Mouse (Mus musculus): Measurements from ENCODE around the gene Calhm4.

DNA sequence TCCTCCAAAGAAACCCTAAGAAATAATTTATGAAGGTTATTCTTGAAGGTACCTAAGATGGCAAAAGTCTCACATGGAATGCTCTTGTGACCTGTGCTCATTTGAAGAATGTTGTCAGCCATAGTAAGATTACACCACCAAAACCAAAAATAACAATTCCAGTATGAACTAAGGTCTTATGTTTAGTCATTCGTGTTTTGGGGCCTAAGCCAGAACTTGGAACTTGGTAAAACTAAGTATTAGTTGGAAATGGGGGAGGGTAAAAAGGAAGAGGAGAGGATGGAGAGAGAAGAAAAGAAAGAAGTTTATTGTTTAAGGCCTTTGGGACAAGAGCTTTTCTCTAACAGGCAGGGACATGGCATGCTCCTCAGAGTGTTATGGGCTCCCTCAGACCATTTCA lies 25.5 kb upstream of the Calhm4 start:
- no peak for TF ChIP-seq CTCF (IDR thresholded peaks at IDR 0.05)
- TF ChIP-seq POLR2A (IDR thresholded peaks at IDR 0.05; ENCODE audit: insufficient read depth, low read depth, low read length), result no peak
